Mouse (Mus musculus): ENCODE measurements around the gene Smlr1.

DNA sequence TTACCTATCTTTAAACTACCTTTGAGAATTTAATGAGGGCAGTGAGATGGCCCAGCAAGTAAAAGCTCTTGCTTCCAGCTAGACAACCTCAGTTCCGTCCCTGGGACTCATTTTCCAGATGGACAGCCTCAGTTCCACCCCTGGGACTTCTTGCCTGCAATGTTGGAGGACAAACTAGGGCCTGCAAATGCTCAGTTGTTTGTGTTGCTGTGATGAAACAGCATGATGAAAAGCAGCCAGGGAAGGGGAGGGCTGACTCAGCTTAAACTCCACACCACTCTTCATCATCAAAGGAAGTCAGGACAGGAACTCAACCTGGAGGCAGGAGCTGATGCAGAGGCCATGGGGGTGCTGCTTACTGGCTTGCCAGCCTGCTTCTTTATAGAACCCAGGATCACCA lies 22.2 kb downstream of the Smlr1 start:
- TF ChIP-seq POLR2A (IDR thresholded peaks at IDR 0.05; ENCODE audit: insufficient read length, low read depth): no peak
- no peak for TF ChIP-seq MAX (IDR thresholded peaks at IDR 0.05; ENCODE audit: low read depth)
- no peak for TF ChIP-seq E2F4 (IDR thresholded peaks at IDR 0.05; ENCODE audit: insufficient read depth)
- no peak for TF ChIP-seq TCF3 (IDR thresholded peaks at IDR 0.05; ENCODE audit: insufficient read length, low read depth)
- no peak for TF ChIP-seq MYOD1 (IDR thresholded peaks at IDR 0.05; ENCODE audit: control insufficient read depth in 1 of 3, insufficient read length in 2 of 3, low read depth in 2 of 3)
- no peak for TF ChIP-seq MYOG (IDR thresholded peaks at IDR 0.05; ENCODE audit: control insufficient read depth in 1 of 3, insufficient read depth in 1 of 3, insufficient read length in 2 of 3, low read depth in 2 of 3)
- TF ChIP-seq USF1 (IDR thresholded peaks at IDR 0.05; ENCODE audit: low read depth): no peak
- TF ChIP-seq TCF12 (IDR thresholded peaks at IDR 0.05; ENCODE audit: insufficient read depth, poor library complexity, severe bottlenecking): no peak
- no peak for TF ChIP-seq REST (IDR thresholded peaks at IDR 0.05; ENCODE audit: insufficient read depth, insufficient read length)
